Mouse (Mus musculus): ENCODE results near the gene Atp6v1f. TPM values are rescaled to one million over a fixed set of nuclear protein-coding genes. Genes with fewer than 3 reads are reported as not detected.

Atp6v1f gene
- total and polyA plus RNA-seq, 3 experiments = 251 to 373 (median 328) TPM

DNA sequence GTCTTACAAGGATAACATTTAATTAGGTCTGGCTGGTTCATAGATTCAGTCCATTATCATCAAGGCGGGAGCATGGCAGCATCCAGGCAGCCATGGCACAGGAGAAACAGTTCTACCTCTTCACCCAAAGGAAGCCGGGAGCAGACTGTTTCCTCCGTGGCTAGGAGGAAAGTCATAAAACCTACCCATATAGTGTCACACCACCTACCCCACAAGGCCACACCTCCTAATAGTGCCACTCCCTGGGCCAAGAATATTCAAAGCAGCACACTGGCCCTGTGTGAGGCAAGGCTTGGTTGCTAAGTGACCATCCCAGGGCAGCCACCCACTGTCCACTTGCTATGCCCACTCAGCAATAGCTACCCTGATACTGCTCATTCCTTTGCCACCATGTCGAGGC is 3.6 kb downstream of the Atp6v1f start, which contains the start of gene Atp6v1fnb:
Atp6v1fnb (plus strand) TSS at position 301 of the 400 bp plus-strand sequence.
- TF ChIP-seq MAZ (IDR thresholded peaks at IDR 0.05; ENCODE audit: low read depth, low read length) = no peak
- TF ChIP-seq UBTF (IDR thresholded peaks at IDR 0.05; ENCODE audit: low read depth, low read length) = no peak
- TF ChIP-seq JUND (conservative IDR thresholded peaks at IDR 0.05; ENCODE audit: low read depth, low read length) = no peak
- TF ChIP-seq ZKSCAN1 (IDR thresholded peaks at IDR 0.05; ENCODE audit: borderline replicate concordance, low read depth, low read length) = no peak
- TF ChIP-seq USF1 (IDR thresholded peaks at IDR 0.05; ENCODE audit: low read depth, low read length) = no peak
- no peak for TF ChIP-seq MEF2A (IDR thresholded peaks at IDR 0.05; ENCODE audit: borderline replicate concordance, low read depth, low read length)
- no peak for TF ChIP-seq CTCF (conservative IDR thresholded peaks at IDR 0.05 in 1 of 2, IDR thresholded peaks at IDR 0.05 in 1 of 2; ENCODE audit: low read depth in 2 of 2, low read length in 2 of 2)
- no peak for TF ChIP-seq HCFC1 (IDR thresholded peaks at IDR 0.05; ENCODE audit: low read depth, low read length)
- TF ChIP-seq ZNF384 (IDR thresholded peaks at IDR 0.05; ENCODE audit: low read depth, low read length) = no peak
- TF ChIP-seq RAD21 (IDR thresholded peaks at IDR 0.05; ENCODE audit: low read depth, low read length) = no peak
- no peak for TF ChIP-seq BHLHE40 (IDR thresholded peaks at IDR 0.05; ENCODE audit: low read depth, low read length)
- TF ChIP-seq CHD1 (IDR thresholded peaks at IDR 0.05; ENCODE audit: low read depth, low read length) = no peak
- no peak for TF ChIP-seq ZMIZ1 (IDR thresholded peaks at IDR 0.05; ENCODE audit: low read depth, low read length)
- H3K27me3 ChIP-seq (replicated peaks) = no peaks in the 10 kb centered on the region
- H3K9ac ChIP-seq (ENCODE audit: insufficient read depth, low read depth) = no peak within 1 kb of the TSS
- H3K4me2 ChIP-seq (ENCODE audit: insufficient read depth, low read depth, poor library complexity, severe bottlenecking) = no peak within 1 kb of the TSS
- no peaks in the 10 kb centered on the region for H3K9me3 ChIP-seq (replicated peaks; ENCODE audit: low read length)
- no peak within 1 kb of the TSS for H3K27ac ChIP-seq (ENCODE audit: insufficient read depth, low read depth)
- H3K79me2 ChIP-seq (replicated peaks; ENCODE audit: control insufficient read depth, extremely low read depth, insufficient read depth, poor library complexity, severe bottlenecking) = peaks cover 20% of the 10 kb centered on the region
- no peak within 1 kb of the TSS for H3K4me3 ChIP-seq (replicated peaks in 1 of 3; ENCODE audit: low read depth in 2 of 3, low read length in 2 of 3, poor library complexity in 1 of 3)
- peaks cover 4 to 7% of the 10 kb centered on the region in 2 experiments for H3K4me1 ChIP-seq (ENCODE audit: control insufficient read depth in 1 of 2, insufficient read depth in 2 of 2)
- dilution Hi-C loops (cut with MboI; ENCODE audit: extremely low pct_ligation_motif_present, extremely low pct_unique_long_range_greater_than_20kb, low sequenced_read_pairs) (no loop called here), in situ Hi-C loops (cut with MboI; ENCODE audit: low pct_ligation_motif_present, low pct_unique_long_range_greater_than_20kb, low sequenced_read_pairs) (no loop called here)
- H3K36me3 ChIP-seq (replicated peaks in 1 of 2; ENCODE audit: control insufficient read depth in 1 of 2, insufficient read depth in 1 of 2, low read length in 1 of 2) = peaks cover 25 to 57% of the 10 kb centered on the region in 2 experiments
- DNase-seq (ENCODE audit: extremely low read depth) = no peak

DNA sequence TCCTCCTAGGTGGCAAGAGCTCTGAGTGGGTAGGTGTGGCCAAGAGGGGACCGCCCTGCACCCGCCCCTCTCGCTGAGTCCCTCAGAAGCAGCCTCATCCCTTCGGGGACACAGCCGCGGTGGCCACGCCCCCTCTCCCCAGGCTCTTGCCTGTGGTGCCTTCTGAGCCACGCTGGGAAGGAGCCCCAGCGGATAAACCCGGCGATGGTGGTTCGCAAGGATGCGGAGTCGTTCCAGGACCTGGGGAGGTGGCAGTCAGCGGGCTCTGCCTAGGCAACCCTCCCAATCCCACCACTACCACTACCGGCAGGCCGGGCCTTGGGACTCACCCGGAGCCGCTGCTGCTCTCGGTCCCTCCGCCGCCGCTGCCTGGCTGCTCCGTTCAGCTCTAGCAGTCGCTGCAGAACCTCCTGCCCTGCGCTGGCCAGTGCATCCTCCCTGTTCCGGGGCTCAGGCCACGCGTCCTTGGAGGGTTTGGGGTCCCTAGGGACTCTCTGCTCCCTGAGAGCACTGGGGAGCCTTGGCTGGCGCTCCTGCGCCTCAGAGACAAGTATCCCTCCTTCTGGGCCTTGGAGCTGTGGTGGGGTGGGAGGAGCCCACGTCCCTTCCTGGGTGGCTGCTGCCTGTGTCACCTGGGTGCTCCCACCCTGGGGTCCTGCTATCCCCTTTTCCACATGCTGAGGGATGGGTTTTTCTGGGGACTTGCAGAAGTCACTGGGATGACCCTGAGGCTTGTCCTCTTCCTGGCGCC is 6.6 kb downstream of the Atp6v1f start:
- peaks cover 25 to 54% of the 10 kb centered on the region in 2 experiments for H3K36me3 ChIP-seq (replicated peaks in 1 of 2; ENCODE audit: control insufficient read depth in 1 of 2, insufficient read depth in 1 of 2, low read length in 1 of 2)
- DNase-seq (ENCODE audit: extremely low read depth) = no peak
- peaks cover 2 to 7% of the 10 kb centered on the region in 2 experiments for H3K4me1 ChIP-seq (ENCODE audit: control insufficient read depth in 1 of 2, insufficient read depth in 2 of 2)
- in situ Hi-C loops (cut with MboI; ENCODE audit: low pct_ligation_motif_present, low pct_unique_long_range_greater_than_20kb, low sequenced_read_pairs) = no loop called here
- no peaks in the 10 kb centered on the region for H3K9me3 ChIP-seq (replicated peaks; ENCODE audit: low read length)
- TF ChIP-seq KAT2A (IDR thresholded peaks at IDR 0.05; ENCODE audit: insufficient replicate concordance, low read length) = no peak
- TF ChIP-seq POLR2A (IDR thresholded peaks at IDR 0.05; ENCODE audit: low read depth, low read length) = no peak
- TF ChIP-seq NELFE (IDR thresholded peaks at IDR 0.05; ENCODE audit: low read depth, low read length) = no peak
- no peak for TF ChIP-seq BHLHE40 (IDR thresholded peaks at IDR 0.05; ENCODE audit: low read depth, low read length)
- TF ChIP-seq PAX5 (IDR thresholded peaks at IDR 0.05; ENCODE audit: low read length) = no peak
- no peak for TF ChIP-seq MAFK (IDR thresholded peaks at IDR 0.05; ENCODE audit: insufficient replicate concordance, low read length)
- no peak for TF ChIP-seq GABPA (IDR thresholded peaks at IDR 0.05; ENCODE audit: insufficient replicate concordance, low read depth, low read length)
- TF ChIP-seq ELF1 (IDR thresholded peaks at IDR 0.05; ENCODE audit: low read depth, low read length) = no peak
- no peak for TF ChIP-seq EP300 (IDR thresholded peaks at IDR 0.05; ENCODE audit: low read length)
- H3K27me3 ChIP-seq (replicated peaks) = no peaks in the 10 kb centered on the region
- H3K79me2 ChIP-seq (replicated peaks; ENCODE audit: control insufficient read depth, extremely low read depth, insufficient read depth, poor library complexity, severe bottlenecking) = peaks cover 7% of the 10 kb centered on the region
- dilution Hi-C loops (cut with MboI; ENCODE audit: extremely low pct_ligation_motif_present, extremely low pct_unique_long_range_greater_than_20kb, low sequenced_read_pairs) = no loop called here
- no peak overlapping the region for H3K9ac ChIP-seq (ENCODE audit: insufficient read depth, low read depth)
- no peak overlapping the region for H3K27ac ChIP-seq (ENCODE audit: insufficient read depth, low read depth)
- no peak overlapping the region for H3K4me3 ChIP-seq (replicated peaks in 1 of 3; ENCODE audit: low read depth in 2 of 3, low read length in 2 of 3, poor library complexity in 1 of 3)
- H3K4me2 ChIP-seq (ENCODE audit: insufficient read depth, low read depth, poor library complexity, severe bottlenecking) = no peak overlapping the region

Data from CH12.LX (cell line).